Mouse (Mus musculus): ENCODE measurements at regions not wholly inside any gene's neighbourhood (a gene's known extent, or its start where the extent isn't known, plus 50 kb on each side); places are given as distances from the start of the nearest gene placed in this dataset.

- no peak for ATAC-seq (ENCODE audit: extremely low read depth, insufficient number of reproducible peaks, low FRiP score, poor library complexity, severe bottlenecking)
- no peaks in the 10 kb centered on the region for H3K4me1 ChIP-seq (ENCODE audit: insufficient read depth, low read depth, low read length)
- DNase-seq (ENCODE audit: low spot score), result no peak
- no peaks in the 10 kb centered on the region for H3K27me3 ChIP-seq (ENCODE audit: insufficient read depth, low read length)
- no peaks in the 10 kb centered on the region for H3K9me3 ChIP-seq (replicated peaks)
- H3K4me3 ChIP-seq (ENCODE audit: low read depth, low read length), result no peak overlapping the region
- H3K36me3 ChIP-seq (replicated peaks), result no peaks in the 10 kb centered on the region
- TF ChIP-seq POLR2AphosphoS5 (IDR thresholded peaks at IDR 0.05; ENCODE audit: insufficient replicate concordance, low read depth, low read length), result no peak
- no peak for TF ChIP-seq TAL1 (conservative IDR thresholded peaks at IDR 0.05; ENCODE audit: low read depth, low read length)
- TF ChIP-seq CTCF (IDR thresholded peaks at IDR 0.05; ENCODE audit: low read depth, low read length), result no peak
- TF ChIP-seq GATA1 (IDR thresholded peaks at IDR 0.05; ENCODE audit: borderline replicate concordance, low read length), result no peak
- TF ChIP-seq GATA2 (IDR thresholded peaks at IDR 0.05; ENCODE audit: borderline replicate concordance, low read depth, low read length), result no peak
Observed at GRCm38 (mm10) chr15:51296841-51297240, 2587.9 kb upstream of the Gm7489 start.

DNA sequence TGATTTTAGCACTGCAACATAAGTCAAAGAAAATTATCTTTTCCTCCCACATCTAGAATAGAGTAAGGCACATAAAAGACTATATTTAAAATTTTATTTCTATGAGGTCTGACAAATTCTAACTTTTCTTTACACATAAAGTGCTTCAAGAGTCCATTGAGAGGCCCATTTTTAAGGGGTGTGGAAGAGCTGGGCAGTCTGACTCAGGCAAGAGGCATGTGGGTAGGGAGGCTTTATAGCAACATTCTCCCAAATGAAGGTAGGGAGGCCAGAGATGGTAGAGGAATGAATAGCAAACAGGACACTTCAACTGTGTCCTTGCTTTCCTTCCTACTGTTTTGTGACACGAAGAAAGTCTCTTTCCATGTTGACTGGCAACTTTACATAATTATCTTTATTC lies 2566.6 kb upstream of the Gm7489 start:
- Histone ChIP-seq H3K4me1 (ENCODE audit: insufficient read depth, low read depth, low read length) (no peaks in the 10 kb centered on the region), H3K9me3 (replicated peaks) (no peaks in the 10 kb centered on the region)
- ATAC-seq (ENCODE audit: extremely low read depth, insufficient number of reproducible peaks, low FRiP score, poor library complexity, severe bottlenecking), result no peak

GRCm38 (mm10) chr15:51318760-51319159 lies 2565.9 kb upstream of the Gm7489 start:
- Histone ChIP-seq H3K4me1 (ENCODE audit: insufficient read depth, low read depth, low read length) (no peaks in the 10 kb centered on the region), H3K36me3 (replicated peaks) (no peaks in the 10 kb centered on the region), H3K9me3 (replicated peaks) (no peaks in the 10 kb centered on the region), H3K27me3 (ENCODE audit: insufficient read depth, low read length) (no peaks in the 10 kb centered on the region), H3K4me3 (ENCODE audit: low read depth, low read length) (no peak overlapping the region)
- ATAC-seq (ENCODE audit: extremely low read depth, insufficient number of reproducible peaks, low FRiP score, poor library complexity, severe bottlenecking), result no peak
- TF ChIP-seq CTCF (IDR thresholded peaks at IDR 0.05; ENCODE audit: low read depth, low read length), result no peak
- no peak for TF ChIP-seq TAL1 (conservative IDR thresholded peaks at IDR 0.05; ENCODE audit: low read depth, low read length)
- TF ChIP-seq GATA2 (IDR thresholded peaks at IDR 0.05; ENCODE audit: borderline replicate concordance, low read depth, low read length), result no peak
- no peak for TF ChIP-seq POLR2AphosphoS5 (IDR thresholded peaks at IDR 0.05; ENCODE audit: insufficient replicate concordance, low read depth, low read length)
- no peak for TF ChIP-seq GATA1 (IDR thresholded peaks at IDR 0.05; ENCODE audit: borderline replicate concordance, low read length)
- no peak for DNase-seq (ENCODE audit: low spot score)

More for the DNA sequence above, 2566.6 kb upstream of the Gm7489 start:
- Histone ChIP-seq H3K4me3 (ENCODE audit: low read depth, low read length) (no peak overlapping the region), H3K36me3 (replicated peaks) (no peaks in the 10 kb centered on the region), H3K27me3 (ENCODE audit: insufficient read depth, low read length) (no peaks in the 10 kb centered on the region)
- TF ChIP-seq GATA2 (IDR thresholded peaks at IDR 0.05; ENCODE audit: borderline replicate concordance, low read depth, low read length) (no peak), GATA1 (IDR thresholded peaks at IDR 0.05; ENCODE audit: borderline replicate concordance, low read length) (no peak), TAL1 (conservative IDR thresholded peaks at IDR 0.05; ENCODE audit: low read depth, low read length) (no peak), CTCF (IDR thresholded peaks at IDR 0.05; ENCODE audit: low read depth, low read length) (no peak), POLR2AphosphoS5 (IDR thresholded peaks at IDR 0.05; ENCODE audit: insufficient replicate concordance, low read depth, low read length) (no peak)
- no peak for DNase-seq (ENCODE audit: low spot score)

GRCm38 (mm10) chr15:51320366-51320894 lies 2564.3 kb upstream of the Gm7489 start:
- DNase-seq (ENCODE audit: low spot score) (no peak), ATAC-seq (ENCODE audit: extremely low read depth, insufficient number of reproducible peaks, low FRiP score, poor library complexity, severe bottlenecking) (no peak)
- Histone ChIP-seq H3K36me3 (replicated peaks) (no peaks in the 10 kb centered on the region), H3K27me3 (ENCODE audit: insufficient read depth, low read length) (no peaks in the 10 kb centered on the region), H3K9me3 (replicated peaks) (no peaks in the 10 kb centered on the region), H3K4me3 (ENCODE audit: low read depth, low read length) (no peak overlapping the region), H3K4me1 (ENCODE audit: insufficient read depth, low read depth, low read length) (no peaks in the 10 kb centered on the region)
- TF ChIP-seq CTCF (IDR thresholded peaks at IDR 0.05; ENCODE audit: low read depth, low read length) (no peak), POLR2AphosphoS5 (IDR thresholded peaks at IDR 0.05; ENCODE audit: insufficient replicate concordance, low read depth, low read length) (no peak), GATA2 (IDR thresholded peaks at IDR 0.05; ENCODE audit: borderline replicate concordance, low read depth, low read length) (no peak), TAL1 (conservative IDR thresholded peaks at IDR 0.05; ENCODE audit: low read depth, low read length) (no peak), GATA1 (IDR thresholded peaks at IDR 0.05; ENCODE audit: borderline replicate concordance, low read length) (no peak)

DNA sequence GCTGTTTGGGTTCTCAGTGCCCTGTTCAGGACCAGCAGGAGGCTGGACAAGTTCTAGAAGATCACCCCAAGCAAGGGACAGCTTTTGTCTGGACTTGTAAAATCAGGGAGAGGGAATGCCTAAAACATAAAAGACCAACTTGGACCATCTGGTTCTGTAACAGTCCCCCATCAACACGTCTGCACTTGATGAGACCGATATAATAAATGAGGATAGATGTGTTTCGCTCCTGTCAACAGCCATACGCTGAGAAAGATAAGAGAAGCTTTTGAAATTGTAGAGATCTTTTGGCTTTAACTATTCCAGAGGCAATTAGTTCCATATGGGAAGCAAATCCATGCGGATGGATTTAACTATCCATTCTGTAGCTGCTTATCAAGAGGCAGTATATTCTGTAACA lies 2561.4 kb upstream of the Gm7489 start:
- TF ChIP-seq POLR2AphosphoS5 (IDR thresholded peaks at IDR 0.05; ENCODE audit: insufficient replicate concordance, low read depth, low read length) (no peak), CTCF (IDR thresholded peaks at IDR 0.05; ENCODE audit: low read depth, low read length) (no peak), GATA1 (IDR thresholded peaks at IDR 0.05; ENCODE audit: borderline replicate concordance, low read length) (no peak), TAL1 (conservative IDR thresholded peaks at IDR 0.05; ENCODE audit: low read depth, low read length) (no peak), GATA2 (IDR thresholded peaks at IDR 0.05; ENCODE audit: borderline replicate concordance, low read depth, low read length) (no peak)
- ATAC-seq (ENCODE audit: extremely low read depth, insufficient number of reproducible peaks, low FRiP score, poor library complexity, severe bottlenecking) (no peak), DNase-seq (ENCODE audit: low spot score) (no peak)
- no peaks in the 10 kb centered on the region for H3K4me1 ChIP-seq (ENCODE audit: insufficient read depth, low read depth, low read length)
- no peak overlapping the region for H3K4me3 ChIP-seq (ENCODE audit: low read depth, low read length)
- no peaks in the 10 kb centered on the region for H3K9me3 ChIP-seq (replicated peaks)
- no peaks in the 10 kb centered on the region for H3K36me3 ChIP-seq (replicated peaks)
- no peaks in the 10 kb centered on the region for H3K27me3 ChIP-seq (ENCODE audit: insufficient read depth, low read length)

DNA sequence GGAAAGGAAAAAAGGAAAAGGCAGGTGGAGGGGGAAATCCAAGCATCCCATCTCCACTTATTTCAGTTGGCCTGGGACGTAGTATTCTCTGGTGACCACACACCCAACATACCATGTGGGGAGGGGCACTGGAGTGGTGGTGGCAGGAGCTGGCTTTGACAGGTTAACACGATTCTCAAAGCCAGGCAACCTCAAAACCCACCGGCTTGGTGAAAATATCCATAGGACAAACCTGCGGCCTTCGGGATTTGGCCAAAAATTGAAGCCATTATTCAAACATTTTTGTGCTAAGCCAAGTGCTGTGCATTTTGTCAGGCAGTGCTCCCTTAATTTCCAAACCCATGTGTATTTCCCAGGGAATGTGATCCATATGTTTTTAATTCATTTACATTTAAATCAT lies 2560.5 kb upstream of the Gm7489 start:
- ATAC-seq (ENCODE audit: extremely low read depth, insufficient number of reproducible peaks, low FRiP score, poor library complexity, severe bottlenecking), result no peak
- no peak for DNase-seq (ENCODE audit: low spot score)
- TF ChIP-seq GATA1 (IDR thresholded peaks at IDR 0.05; ENCODE audit: borderline replicate concordance, low read length) (no peak), TAL1 (conservative IDR thresholded peaks at IDR 0.05; ENCODE audit: low read depth, low read length) (no peak), CTCF (IDR thresholded peaks at IDR 0.05; ENCODE audit: low read depth, low read length) (no peak), GATA2 (IDR thresholded peaks at IDR 0.05; ENCODE audit: borderline replicate concordance, low read depth, low read length) (no peak), POLR2AphosphoS5 (IDR thresholded peaks at IDR 0.05; ENCODE audit: insufficient replicate concordance, low read depth, low read length) (no peak)
- no peaks in the 10 kb centered on the region for H3K9me3 ChIP-seq (replicated peaks)
- no peaks in the 10 kb centered on the region for H3K4me1 ChIP-seq (ENCODE audit: insufficient read depth, low read depth, low read length)
- no peak overlapping the region for H3K4me3 ChIP-seq (ENCODE audit: low read depth, low read length)
- H3K27me3 ChIP-seq (ENCODE audit: insufficient read depth, low read length), result no peaks in the 10 kb centered on the region
- H3K36me3 ChIP-seq (replicated peaks), result no peaks in the 10 kb centered on the region
